Mouse (Mus musculus) gastrocnemius, postnatal 10 days (tissue): ENCODE data around the gene Tbc1d8. TPM values are rescaled to one million over a fixed set of nuclear protein-coding genes. Genes with fewer than 3 reads are reported as not detected.

Experiments
- DNase-seq: peaks from one replicate; pipeline ENCODE4 v3.0.0; 2021; ENCODE audit warnings: mixed read lengths
- total RNA-seq, 2 experiments: library from RNA; stranded (reverse); gene quantifications; 2 replicates each; pipeline ENCODE4 v1.2.3; 2021

Gene Tbc1d8
- total RNA-seq, 2 experiments from 2014 or later, result 10.0 to 13.0 TPM

DNA sequence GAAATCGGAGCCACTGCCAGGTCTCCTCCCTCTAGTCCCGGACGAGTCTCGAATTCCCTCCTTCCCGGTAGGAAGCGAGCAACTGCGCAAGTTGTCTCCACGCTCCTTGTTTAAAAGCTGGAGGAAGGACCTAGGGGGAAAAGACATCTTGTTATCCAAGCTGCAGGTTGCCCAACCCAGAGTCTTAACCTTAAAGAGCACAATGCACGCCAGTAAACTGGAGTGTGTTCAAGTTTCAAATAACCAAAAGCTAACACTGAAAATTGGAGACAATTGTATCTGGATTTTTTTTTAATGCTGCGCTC is 293 bp upstream of the Tbc1d8 start:
- DNase-seq, result no peak

DNA sequence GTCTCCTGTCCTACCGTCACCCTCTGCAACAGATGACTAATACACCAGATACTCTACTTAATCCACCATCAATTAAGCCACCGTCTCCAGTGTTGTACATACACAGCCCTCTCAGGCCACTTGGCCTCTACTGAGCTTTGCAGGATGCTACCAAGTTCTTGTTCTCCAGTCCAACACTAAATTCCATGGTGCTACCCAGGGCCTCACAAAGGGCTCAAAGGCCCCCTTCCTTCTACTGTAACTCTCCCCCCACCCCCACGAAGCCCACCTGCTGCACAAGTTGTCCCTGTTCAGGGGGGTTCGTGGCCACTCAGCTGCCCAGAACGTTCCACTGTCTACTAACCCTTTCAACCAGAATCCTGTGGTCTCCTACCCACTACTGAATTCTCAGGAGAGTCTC is 1.5 kb downstream of the Tbc1d8 start:
- DNase-seq, result no peak

DNA sequence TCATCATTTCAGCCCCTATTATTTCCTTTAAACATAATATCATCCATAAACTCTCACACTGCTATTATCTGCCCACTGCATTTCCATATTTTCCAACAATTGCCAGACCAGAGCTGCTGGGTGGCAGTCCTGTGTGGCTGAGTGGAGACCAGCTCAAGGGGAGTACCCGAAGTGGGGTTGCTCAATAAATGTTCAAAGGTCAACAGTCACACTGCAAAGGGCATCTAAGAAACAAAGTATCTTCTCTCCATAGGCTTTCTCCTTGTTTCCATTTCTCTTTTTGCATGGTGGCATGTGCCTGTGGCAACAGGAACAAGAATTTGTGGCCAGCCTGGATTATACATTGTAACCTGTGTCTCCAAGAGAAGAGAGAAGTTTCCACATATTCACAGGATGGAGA is 2.2 kb downstream of the Tbc1d8 start:
- DNase-seq, result no peak

GRCm38 (mm10) chr1:39474516-39474915 is 4.0 kb downstream of the Tbc1d8 start:
- DNase-seq, result no peak

DNA sequence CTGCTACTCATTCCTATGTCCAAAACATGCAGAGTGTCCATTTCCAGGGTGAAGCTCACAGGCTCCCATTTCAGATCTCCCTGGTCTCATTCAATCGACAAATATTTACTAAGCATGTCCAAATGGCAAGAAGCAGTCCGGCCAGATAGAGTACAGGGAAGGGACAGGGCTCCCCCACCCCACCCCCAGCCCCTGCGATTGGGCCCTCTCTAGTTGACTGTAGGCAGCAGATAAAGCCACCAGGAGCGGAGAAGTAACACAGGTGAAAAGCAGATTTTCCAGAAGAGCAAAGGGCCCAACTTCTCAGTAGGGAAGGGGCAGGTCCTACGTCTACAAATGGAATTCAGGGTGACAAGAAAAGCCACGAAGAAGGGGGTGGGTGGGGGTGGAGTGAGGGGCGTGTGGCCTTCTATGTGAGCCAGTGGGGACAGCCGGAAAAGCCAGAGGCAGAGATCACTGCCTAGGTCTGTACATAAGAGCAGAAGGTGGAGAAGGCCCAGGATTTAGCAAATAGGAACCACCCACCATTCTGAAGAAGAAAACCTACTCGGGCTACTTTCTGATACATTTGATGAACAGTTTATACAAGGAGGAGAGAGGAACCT is 7.2 kb downstream of the Tbc1d8 start:
- DNase-seq, result no peak

DNA sequence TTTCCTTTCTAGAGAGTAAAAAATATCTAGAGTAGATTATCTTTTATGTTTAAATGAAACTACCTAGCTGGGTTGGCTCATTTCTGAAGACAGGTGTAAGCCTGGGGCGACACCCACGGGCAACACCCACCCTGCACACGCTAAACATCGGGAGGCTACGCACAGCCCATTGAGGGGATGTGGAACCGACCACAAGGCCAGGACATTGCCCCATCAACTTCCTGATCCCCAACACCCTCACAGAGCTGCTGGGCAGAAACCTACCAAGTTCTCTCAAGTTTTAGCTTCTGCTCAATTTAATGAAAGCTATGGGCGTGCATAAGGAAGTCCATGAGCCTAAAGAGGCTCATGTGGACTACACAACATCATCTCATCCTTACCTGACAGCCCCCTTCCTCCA is 9.6 kb downstream of the Tbc1d8 start:
- DNase-seq, result no peak

GRCm38 (mm10) chr1:39466526-39466925 is 12.0 kb downstream of the Tbc1d8 start:
- no peak for DNase-seq

DNA sequence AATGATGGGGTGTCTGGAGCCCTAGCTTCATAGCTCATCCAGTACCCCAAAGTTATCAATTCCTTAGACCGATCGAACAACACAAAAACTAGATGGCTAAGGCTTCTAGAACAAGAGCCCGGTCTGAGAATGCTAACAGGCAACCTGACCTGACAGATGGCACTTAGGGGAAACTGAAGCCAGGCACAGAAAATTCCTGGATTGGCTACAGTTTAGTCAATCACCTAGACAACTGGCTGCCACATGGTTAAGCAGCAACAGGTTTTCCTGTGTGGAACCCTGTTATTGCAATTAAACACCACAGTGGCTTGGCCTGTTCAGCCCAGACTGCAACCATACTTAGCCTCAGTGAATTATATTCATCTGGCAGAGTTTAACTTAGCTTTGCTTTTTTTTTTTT is 13.8 kb downstream of the Tbc1d8 start:
- no peak for DNase-seq

DNA sequence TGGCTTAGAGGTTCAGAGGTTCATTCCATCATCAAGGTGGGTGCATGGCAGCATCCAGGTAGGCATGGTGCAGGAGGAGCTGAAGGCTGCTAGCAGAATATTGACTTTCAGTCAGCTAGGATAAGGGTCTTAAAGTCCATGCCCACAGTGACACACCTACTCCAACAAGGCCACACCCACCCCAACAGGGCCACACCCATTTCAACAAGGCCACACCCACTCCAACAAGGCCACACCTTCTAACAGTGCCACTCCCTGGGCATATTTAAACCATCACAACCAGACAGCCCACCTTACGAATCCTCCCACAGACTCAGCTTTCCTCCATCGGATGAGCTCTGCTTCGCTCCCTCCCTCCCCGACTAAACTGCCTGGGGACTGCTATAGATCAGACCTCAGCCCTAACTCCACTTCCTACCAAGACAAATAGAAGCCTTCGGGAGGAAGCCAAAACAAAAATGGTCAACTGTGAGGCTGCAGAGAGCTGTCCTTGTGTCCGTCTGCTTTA is 15.6 kb downstream of the Tbc1d8 start:
- no peak for DNase-seq

- no peak for DNase-seq
Observed at GRCm38 (mm10) chr1:39462036-39462435, 16.5 kb downstream of the Tbc1d8 start.

DNA sequence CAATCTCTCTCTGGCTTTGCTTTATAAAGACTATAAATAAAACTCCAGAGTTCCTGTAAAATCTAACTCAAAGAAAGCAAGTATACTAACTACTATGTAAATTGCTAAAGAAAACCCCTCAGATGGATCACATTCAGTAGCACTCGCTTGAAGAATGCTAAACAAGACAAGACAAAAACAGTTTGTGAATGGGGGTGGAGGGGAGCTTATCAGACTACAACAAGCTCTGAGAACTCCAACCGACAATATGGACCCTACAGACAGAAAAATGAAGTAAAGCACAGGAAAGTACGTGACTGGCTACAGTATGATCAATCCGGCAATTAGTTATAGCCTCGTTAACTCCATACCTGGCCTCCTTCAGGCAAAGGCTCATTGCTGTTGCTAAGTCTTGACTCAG is 18.1 kb downstream of the Tbc1d8 start:
- DNase-seq, result no peak

DNA sequence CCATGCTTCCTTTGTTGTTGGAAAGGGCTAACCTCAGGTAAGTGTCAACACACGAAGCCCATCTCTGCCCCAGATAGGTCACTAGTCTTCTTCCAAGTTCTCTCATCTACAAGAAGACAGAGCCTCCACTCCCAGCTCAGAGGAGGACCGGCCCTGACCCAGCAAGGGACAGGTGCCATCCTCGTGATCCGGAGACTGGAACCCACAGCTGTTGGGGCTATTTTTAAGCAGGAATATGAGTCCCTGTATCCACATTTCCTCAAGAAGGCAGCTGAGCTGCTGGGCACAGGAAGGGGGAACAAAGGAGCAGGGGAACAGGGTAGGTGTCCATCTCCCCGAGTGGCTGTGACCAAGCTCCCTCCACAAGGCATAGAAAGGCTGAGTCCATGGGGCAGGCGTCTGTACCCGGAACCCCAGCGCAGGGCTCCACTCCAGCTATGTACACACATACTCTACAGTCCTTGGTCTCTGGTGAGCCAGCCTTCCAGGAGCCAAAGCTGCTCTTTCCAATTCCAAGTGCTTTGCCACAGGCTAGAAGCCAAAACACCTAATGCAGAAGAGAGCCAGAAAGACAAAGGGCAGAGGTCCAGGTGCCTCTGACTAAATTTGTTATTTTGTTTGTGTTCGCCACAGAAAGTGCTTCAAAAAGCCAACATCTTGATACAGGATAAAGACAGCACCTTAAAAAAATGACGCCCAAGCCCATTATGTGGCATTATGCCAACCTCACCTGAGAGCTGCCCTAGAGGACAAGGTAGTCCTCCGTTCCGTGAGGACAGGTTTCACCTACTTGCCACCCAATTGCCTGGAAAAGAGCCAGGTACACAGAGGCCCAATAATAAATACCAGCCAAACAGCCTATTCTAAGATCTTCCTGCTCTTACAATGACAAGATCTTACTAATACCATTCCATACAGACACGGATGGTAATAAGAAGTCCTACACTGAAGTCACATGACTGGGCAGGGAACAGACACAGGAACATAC is 20.4 kb downstream of the Tbc1d8 start:
- DNase-seq, result no peak

DNA sequence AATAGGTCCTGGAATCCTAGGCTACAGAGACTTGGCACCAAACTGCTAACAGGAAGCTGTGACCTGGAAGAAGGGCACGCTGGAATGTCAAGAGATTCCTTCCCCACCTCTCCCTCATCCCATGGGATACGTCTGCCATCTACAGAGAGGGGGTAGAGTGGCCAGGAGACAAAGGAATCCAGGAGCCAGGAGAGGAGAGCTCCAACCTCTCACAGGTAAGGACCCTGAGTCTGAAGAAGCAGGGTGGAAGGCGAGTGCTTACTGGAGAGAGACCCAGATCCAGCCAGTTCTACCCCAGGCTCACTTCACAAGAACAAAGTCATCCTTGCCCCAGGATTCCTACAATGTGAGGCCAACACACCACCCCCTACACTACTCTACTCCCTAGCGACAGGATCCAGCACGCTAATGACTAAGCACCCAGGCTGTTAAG is 22.1 kb downstream of the Tbc1d8 start:
- no peak for DNase-seq

- no peak for DNase-seq
Observed at GRCm38 (mm10) chr1:39455350-39456023, 23.1 kb downstream of the Tbc1d8 start.

- DNase-seq, result no peak
Observed at GRCm38 (mm10) chr1:39454783-39455175, 23.8 kb downstream of the Tbc1d8 start.

DNA sequence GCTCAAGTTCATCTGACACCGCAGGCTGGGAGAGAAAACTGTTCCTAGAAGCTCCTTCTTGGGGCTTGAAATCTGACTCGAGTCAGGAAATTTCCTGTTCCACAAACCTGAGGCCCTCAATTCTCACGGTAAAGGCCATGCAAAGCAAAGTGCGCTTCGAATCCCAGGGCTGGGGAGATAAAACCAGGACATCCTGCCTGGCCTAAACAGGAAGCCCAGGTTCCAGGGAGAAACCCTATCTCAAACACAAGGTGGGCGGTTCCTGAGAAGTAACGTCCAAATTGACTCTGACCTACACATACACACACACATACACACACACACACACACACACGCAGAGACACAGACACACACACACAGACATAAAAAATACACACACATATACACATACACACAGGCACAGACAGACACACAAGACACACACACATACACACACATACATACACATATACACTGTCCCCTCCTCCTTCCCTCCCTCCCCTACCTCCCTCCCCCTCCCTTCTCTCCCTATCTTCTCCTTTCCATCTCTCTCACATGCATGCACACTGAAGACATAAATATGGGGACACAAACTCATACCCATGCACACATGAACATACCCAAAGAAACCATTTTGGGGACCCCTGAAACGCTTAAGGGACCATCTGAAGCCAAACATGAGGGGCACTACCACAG is 24.3 kb downstream of the Tbc1d8 start:
- DNase-seq, result no peak

DNA sequence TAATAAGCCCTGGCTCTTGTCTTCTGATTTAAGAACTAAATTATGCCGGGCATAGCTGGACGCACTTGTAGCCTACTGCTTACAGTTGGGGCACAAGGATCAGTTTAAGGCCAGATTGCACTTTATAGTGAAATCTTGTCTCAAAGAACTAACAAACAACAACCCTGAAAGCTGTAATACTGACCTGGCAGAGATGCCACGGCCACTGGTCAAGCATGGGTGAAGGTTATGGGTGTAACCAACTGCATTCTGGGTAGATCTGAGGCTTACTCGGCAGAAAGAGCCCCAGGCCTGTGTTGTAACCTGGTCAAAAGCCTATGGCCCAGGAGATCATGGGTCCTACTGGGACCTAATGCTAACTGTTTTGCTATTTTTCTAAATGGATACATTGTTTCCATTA is 26.4 kb downstream of the Tbc1d8 start:
- DNase-seq, result no peak

DNA sequence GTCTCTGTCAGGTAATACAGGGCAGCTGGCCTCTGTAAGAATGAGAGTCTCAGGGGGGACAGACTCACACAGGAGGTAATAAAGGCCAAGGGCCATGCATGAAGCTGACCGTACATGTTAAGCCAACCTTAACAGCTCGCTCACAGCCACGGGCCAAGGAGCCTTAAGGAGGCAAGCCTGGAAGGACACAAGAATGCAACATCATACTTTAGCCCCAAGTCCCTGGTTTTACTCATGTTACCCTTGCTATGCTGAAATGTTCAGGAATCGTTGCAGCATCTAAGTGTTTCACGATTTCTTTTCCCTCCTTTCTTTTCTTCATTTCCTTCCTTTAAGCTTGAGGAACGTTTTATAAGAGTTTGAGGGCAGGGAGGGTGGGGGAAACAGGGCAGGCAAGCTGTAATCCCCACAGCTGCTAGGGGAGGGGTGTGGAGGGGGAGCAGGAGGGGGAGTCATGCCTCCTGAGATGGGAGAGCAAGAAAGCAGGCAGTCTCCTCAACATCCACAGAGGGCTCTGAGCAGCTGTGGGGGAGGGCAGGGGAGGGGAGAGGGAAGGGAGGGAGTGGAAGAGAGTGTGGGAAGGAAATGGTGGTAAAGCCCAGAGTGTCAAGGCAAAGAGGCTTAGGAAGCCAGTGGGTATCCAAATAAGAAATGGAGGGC is 28.4 kb downstream of the Tbc1d8 start:
- no peak for DNase-seq

GRCm38 (mm10) chr1:39449251-39449790 is 29.2 kb downstream of the Tbc1d8 start:
- DNase-seq, result no peak

GRCm38 (mm10) chr1:39448819-39449218 is 29.7 kb downstream of the Tbc1d8 start:
- no peak for DNase-seq

DNA sequence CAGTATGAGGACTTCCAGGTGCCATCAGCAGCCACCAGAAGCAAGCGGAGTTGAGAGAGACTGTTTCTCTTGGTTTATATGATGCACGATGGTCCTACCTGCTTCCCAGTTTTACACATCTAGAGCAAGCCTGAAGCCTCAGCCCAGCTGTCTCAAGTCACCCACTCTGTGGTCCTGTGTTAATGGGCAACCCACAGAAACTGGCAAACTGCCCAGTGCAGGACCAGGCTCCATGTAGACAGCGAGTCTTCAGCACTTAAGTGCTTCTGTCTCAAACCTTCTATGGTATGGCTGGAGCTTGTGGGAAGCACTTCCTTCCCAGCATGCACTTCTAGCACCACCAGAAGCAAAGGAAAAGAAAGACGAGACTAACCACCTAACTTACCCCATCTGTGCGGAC is 30.3 kb downstream of the Tbc1d8 start:
- no peak for DNase-seq

- no peak for DNase-seq
Observed at GRCm38 (mm10) chr1:39446178-39446577, 32.4 kb downstream of the Tbc1d8 start.
